Mouse (Mus musculus) embryonic stem cell, embryonic (primary cell): ENCODE data around the gene Recql.

ENCODE experiments used
- CTCF ChIA-PET, 4 experiments: fragments of 300-600 bp in 2 of 4; fragments of 350-600 bp in 2 of 4; sonication (Branson Sonifier 250); formaldehyde crosslinking; loops; one replicate each; lab custom pipeline; 2022; ENCODE audit warnings: inconsistent platforms in 2 of 4; lab: Charles Lee
- POLR2A ChIA-PET, 4 experiments: fragments of 300-600 bp in 2 of 4; fragments of 350-600 bp in 2 of 4; sonication (Branson Sonifier 250); formaldehyde crosslinking; loops; one replicate each; lab custom pipeline; 2022; ENCODE audit warnings: antibody characterized with exemption in 4 of 4, inconsistent platforms in 1 of 4; lab: Charles Lee

Gene Recql

DNA sequence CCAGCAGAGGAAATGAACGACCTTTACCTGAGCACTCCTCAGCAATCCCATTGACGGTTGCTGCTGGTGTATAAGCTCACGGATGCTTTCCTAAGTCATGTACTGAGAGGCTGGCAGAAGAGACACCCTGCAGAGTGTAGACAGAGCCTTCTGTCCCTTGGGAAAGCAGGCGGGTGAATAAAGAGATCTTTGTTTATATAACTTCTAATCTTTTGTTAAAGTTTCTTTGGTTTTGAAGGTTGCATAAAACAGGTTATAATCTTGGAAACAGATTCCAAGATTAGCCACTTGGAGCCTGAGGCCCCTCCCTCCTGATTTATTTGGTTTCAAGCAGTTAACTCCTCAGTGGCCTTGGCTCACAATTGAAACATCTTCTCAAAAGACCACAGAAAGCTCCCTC lies 64.0 kb downstream of the Recql start, which contains the start of gene Slco1a5:
Gene Slco1a5 (minus strand): TSS at position 101 of the 400 bp plus-strand sequence.
- ChIA-PET POLR2A (no interaction called here), CTCF (no interaction called here)

DNA sequence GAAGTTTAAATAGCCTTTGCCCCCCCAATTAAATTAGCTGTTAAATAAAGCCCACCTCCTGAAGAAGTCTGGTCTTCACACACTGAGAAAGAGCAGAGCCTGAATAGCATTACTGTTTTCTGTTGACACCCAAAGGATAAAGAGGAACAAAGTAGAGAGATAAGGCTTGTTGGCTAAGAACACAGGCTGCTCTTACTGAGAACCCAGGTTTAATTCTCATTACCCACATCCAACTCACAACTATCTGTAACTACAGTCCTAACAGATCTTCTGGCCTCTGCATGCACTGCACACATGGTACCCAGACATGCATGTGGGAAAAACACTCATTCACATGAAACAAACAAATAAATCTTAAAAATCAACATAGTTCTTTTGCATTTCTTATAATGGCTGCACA lies 69.8 kb downstream of the Recql start:
- ChIA-PET CTCF (no interaction called here), POLR2A (no interaction called here)

GRCm38 (mm10) chr6:142314285-142314684 lies 72.6 kb downstream of the Recql start:
- POLR2A ChIA-PET = no interaction called here
- CTCF ChIA-PET = interaction anchor here in 1 of 4 experiments (0.6 kb wide), 1 partner anchor 29 kb away, joined by 5 read pairs; no protein-coding TSS in a partner anchor

DNA sequence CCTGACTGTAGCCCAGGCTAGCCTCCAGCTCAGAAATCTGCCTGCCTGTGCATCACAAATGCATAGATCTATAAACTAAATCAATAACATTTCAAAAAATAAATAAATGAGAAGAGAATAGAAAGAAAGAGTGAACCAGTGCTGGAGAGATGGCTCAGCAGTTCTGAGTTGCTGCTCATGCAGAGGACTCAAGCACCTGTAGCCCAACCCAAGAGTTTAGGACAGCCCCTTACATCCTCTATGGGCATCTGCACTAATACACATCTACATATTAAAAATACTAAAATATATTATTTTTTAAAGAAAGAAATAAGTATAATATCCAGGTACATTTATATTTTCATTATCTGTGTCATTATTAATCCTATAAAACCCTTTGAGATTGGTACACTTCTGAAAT lies 81.8 kb downstream of the Recql start:
- ChIA-PET CTCF (no interaction called here), POLR2A (no interaction called here)
